Mouse (Mus musculus) spleen, embryonic (tissue): ENCODE measurements around the gene Selenon.

Experiments
- CTCF ChIA-PET: fragments of 350-600 bp; sonication (Branson Sonifier 250); formaldehyde crosslinking; loops from one replicate; lab custom pipeline; 2022; lab: Charles Lee

The Selenon gene

GRCm38 (mm10) chr4:134551494-134552316 lies at the start of gene Selenon:
Gene Selenon, minus strand, starts transcription at chr4:134552166.
- CTCF ChIA-PET, result no interaction called here

- CTCF ChIA-PET, result interaction anchor here (1.1 to 1.4 kb wide), 3 partner anchors 18 to 21 kb away, joined by 3 to 6 read pairs (median 3); no protein-coding TSS in a partner anchor
Observed at GRCm38 (mm10) chr4:134601404-134601803, 49.4 kb upstream of the Selenon start.

GRCm38 (mm10) chr4:134600777-134601176 lies 48.8 kb upstream of the Selenon start:
- CTCF ChIA-PET, result interaction anchor here (0.9 kb wide), 1 partner anchor 12 kb away, joined by 8 read pairs; no protein-coding TSS in a partner anchor

GRCm38 (mm10) chr4:134600060-134600459 lies 48.1 kb upstream of the Selenon start:
- CTCF ChIA-PET, result no interaction called here

- CTCF ChIA-PET, result no interaction called here
Observed at GRCm38 (mm10) chr4:134596816-134597692, 45.1 kb upstream of the Selenon start.

- CTCF ChIA-PET, result interaction anchor here (0.5 to 0.6 kb wide), 2 partner anchors 11 to 1227 kb away, joined by 3 to 18 read pairs; no protein-coding TSS in a partner anchor
Observed at GRCm38 (mm10) chr4:134594731-134595439, 42.9 kb upstream of the Selenon start.

GRCm38 (mm10) chr4:134592442-134592841 lies 40.5 kb upstream of the Selenon start:
- CTCF ChIA-PET, result interaction anchor here (0.6 to 0.9 kb wide), 3 partner anchors 14 to 325 kb away, joined by 3 to 6 read pairs (median 4); no protein-coding TSS in a partner anchor

GRCm38 (mm10) chr4:134591506-134592061 lies 39.6 kb upstream of the Selenon start:
- CTCF ChIA-PET, result interaction anchor here (0.5 to 0.6 kb wide), 3 partner anchors 13 to 326 kb away, joined by 4 to 7 read pairs (median 6); no protein-coding TSS in a partner anchor

GRCm38 (mm10) chr4:134590227-134590926 lies 38.4 kb upstream of the Selenon start:
- CTCF ChIA-PET, result no interaction called here

- CTCF ChIA-PET, result no interaction called here
Observed at GRCm38 (mm10) chr4:134589786-134590185, 37.8 kb upstream of the Selenon start.

GRCm38 (mm10) chr4:134588951-134589350 lies 37.0 kb upstream of the Selenon start:
- CTCF ChIA-PET, result interaction anchor here (0.6 kb wide), 3 partner anchors 12 to 1316 kb away, joined by 3 to 8 read pairs (median 8); no protein-coding TSS in a partner anchor

- CTCF ChIA-PET, result no interaction called here
Observed at GRCm38 (mm10) chr4:134588287-134588686, 36.3 kb upstream of the Selenon start.

GRCm38 (mm10) chr4:134587636-134588197 lies 35.8 kb upstream of the Selenon start:
- CTCF ChIA-PET, result interaction anchor here (0.6 kb wide), 1 partner anchor 65 kb away, joined by 4 read pairs; no protein-coding TSS in a partner anchor

- CTCF ChIA-PET, result interaction anchor here (0.7 kb wide), 2 partner anchors 12 to 373 kb away, joined by 3 to 4 read pairs; no protein-coding TSS in a partner anchor
Observed at GRCm38 (mm10) chr4:134586631-134587030, 34.7 kb upstream of the Selenon start.

GRCm38 (mm10) chr4:134586126-134586525 lies 34.2 kb upstream of the Selenon start:
- CTCF ChIA-PET, result no interaction called here

GRCm38 (mm10) chr4:134583513-134583912 lies 31.5 kb upstream of the Selenon start:
- CTCF ChIA-PET, result interaction anchor here (0.6 to 1.1 kb wide), 3 partner anchors 19 to 67 kb away, joined by 3 to 4 read pairs (median 3); no protein-coding TSS in a partner anchor

GRCm38 (mm10) chr4:134581365-134581764 lies 29.4 kb upstream of the Selenon start:
- CTCF ChIA-PET, result interaction anchor here (0.6 kb wide), 1 partner anchor 128 kb away, joined by 3 read pairs; no protein-coding TSS in a partner anchor

- CTCF ChIA-PET, result no interaction called here
Observed at GRCm38 (mm10) chr4:134580351-134581148, 28.6 kb upstream of the Selenon start.
